Mouse (Mus musculus) lung, postnatal 0 days (tissue): ENCODE measurements around the gene Golph3.

Source experiments
- CTCF ChIP-seq: IDR thresholded peaks from 2 replicates; pipeline ENCODE4 v1.5.1; 2016; ENCODE audit warnings: antibody characterized with exemption, mild to moderate bottlenecking
- EP300 ChIP-seq: IDR thresholded peaks from 2 replicates; pipeline ENCODE4 v1.6.1; 2016; ENCODE audit warnings: antibody characterized with exemption, mild to moderate bottlenecking, control low read depth

- TF ChIP-seq EP300: no peak
- TF ChIP-seq CTCF: no peak
Observed at GRCm38 (mm10) chr15:12364096-12364495, 42.8 kb downstream of the Golph3 start.
